Mouse (Mus musculus) heart, postnatal 0 days (tissue): ENCODE measurements at regions not wholly inside any gene's neighbourhood (a gene's known extent, or its start where the extent isn't known, plus 50 kb on each side); places are given as distances from the start of the nearest gene placed in this dataset.

Source experiments
- ATAC-seq: fragments of 200-750 bp; cut with Nextera tagmentation; 2 replicates; pipeline ENCODE4 v1.8.0; 2017; ENCODE audit warnings: low read depth, moderate number of reproducible peaks, moderate library complexity; ENCODE audit not compliant: insufficient read depth
- DNase-seq: peaks from one replicate; pipeline ENCODE4 v3.0.0-alpha.2; 2016; ENCODE audit warnings: low spot score
- H3K27ac ChIP-seq: fragments of 300-500 bp; sonication (generic); 2 replicates; pipeline ENCODE4 v1.5.1; 2014; ENCODE audit warnings: low read depth, mild to moderate bottlenecking
- H3K27me3 ChIP-seq: fragments of 300-500 bp; sonication (generic); 2 replicates; pipeline ENCODE4 v1.6.1; 2014; ENCODE audit warnings: low read length, mixed read lengths; ENCODE audit not compliant: control insufficient read depth, insufficient read depth
- H3K36me3 ChIP-seq: fragments of 300-500 bp; sonication (generic); replicated peaks from 2 replicates; pipeline ENCODE4 v1.6.1; 2014; ENCODE audit warnings: low read length, mixed read lengths; ENCODE audit not compliant: control insufficient read depth, insufficient read depth
- H3K4me1 ChIP-seq: fragments of 300-500 bp; sonication (generic); 2 replicates; pipeline ENCODE4 v1.6.1; 2014; ENCODE audit warnings: antibody characterized with exemption; ENCODE audit not compliant: control insufficient read depth, insufficient read depth
- H3K4me2 ChIP-seq: fragments of 300-500 bp; sonication (generic); 2 replicates; pipeline ENCODE4 v1.6.1; 2014; ENCODE audit warnings: low read depth, mild to moderate bottlenecking, low read length, moderate library complexity
- H3K4me3 ChIP-seq: fragments of 300-500 bp; sonication (generic); 2 replicates; pipeline ENCODE4 v1.5.1; 2014; ENCODE audit warnings: low read depth, low read length
- H3K9ac ChIP-seq: fragments of 300-500 bp; sonication (generic); replicated peaks from 2 replicates; pipeline ENCODE4 v1.6.1; 2014; ENCODE audit warnings: low read depth, low read length, mixed read lengths
- H3K9me3 ChIP-seq: fragments of 300-500 bp; sonication (generic); replicated peaks from 2 replicates; pipeline ENCODE4 v1.6.1; 2016; ENCODE audit warnings: low read length; ENCODE audit not compliant: control insufficient read depth
- CTCF ChIP-seq: IDR thresholded peaks from 2 replicates; pipeline ENCODE4 v1.5.1; 2016; ENCODE audit warnings: antibody characterized with exemption, control low read depth, low read depth
- EP300 ChIP-seq: IDR thresholded peaks from 2 replicates; pipeline ENCODE4 v1.6.1; 2016; ENCODE audit warnings: antibody characterized with exemption, low read depth
- WGBS: fragments of 180-500 bp; shearing (Covaris S2); extraction: QIAGEN DNeasy Blood & Tissue Kit; methylation state at CpG from one replicate; pipeline ENCODE4 v1.1.7; 2014; 5-methylcytosine and 5-hydroxymethylcytosine counted together

GRCm38 (mm10) chr4:125189971-125190370 lies 62.3 kb upstream of the Zc3h12a start:
- H3K9ac ChIP-seq, result no peak overlapping the region
- no peaks in the 10 kb centered on the region for H3K4me1 ChIP-seq
- H3K4me2 ChIP-seq, result no peak overlapping the region
- no peak for TF ChIP-seq CTCF
- no peak for TF ChIP-seq EP300
- DNase-seq (no peak), ATAC-seq (no peak)
- H3K4me3 ChIP-seq, result no peak overlapping the region
- H3K36me3 ChIP-seq, result no peaks in the 10 kb centered on the region
- H3K27ac ChIP-seq, result no peak overlapping the region
- H3K27me3 ChIP-seq, result peaks cover 16% of the 10 kb centered on the region
- H3K9me3 ChIP-seq, result no peaks in the 10 kb centered on the region

GRCm38 (mm10) chr4:125186246-125186645 lies 58.6 kb upstream of the Zc3h12a start:
- 68% methylated on average over 9 of the region's 9 CpGs for WGBS
- ATAC-seq, result no peak
- Histone ChIP-seq H3K4me1 (no peaks in the 10 kb centered on the region), H3K9ac (no peak overlapping the region), H3K4me2 (no peak overlapping the region), H3K27me3 (peaks cover 7% of the 10 kb centered on the region; the same call in 1 of the 2 replicates), H3K9me3 (no peaks in the 10 kb centered on the region), H3K36me3 (no peaks in the 10 kb centered on the region), H3K27ac (no peak overlapping the region), H3K4me3 (no peak overlapping the region)
- no peak for DNase-seq
- TF ChIP-seq EP300 (no peak), CTCF (no peak)

- Histone ChIP-seq H3K36me3 (no peaks in the 10 kb centered on the region), H3K4me2 (no peak overlapping the region), H3K9me3 (no peaks in the 10 kb centered on the region), H3K27ac (no peak overlapping the region), H3K27me3 (0 out of 2 replicates have a peak, but pooled peaks cover 2% of the 10 kb centered on the region), H3K4me3 (no peak overlapping the region), H3K9ac (no peak overlapping the region), H3K4me1 (no peaks in the 10 kb centered on the region)
- ATAC-seq (no peak), DNase-seq (no peak)
- no peak for TF ChIP-seq CTCF
- WGBS, result 72% methylated on average over 5 of the region's 5 CpGs
These were observed 57.4 kb upstream of the Zc3h12a start for GRCm38 (mm10) chr4:125185076-125185475.

- Histone ChIP-seq H3K4me2 (no peak overlapping the region), H3K27ac (no peak overlapping the region), H3K4me3 (no peak overlapping the region), H3K4me1 (no peaks in the 10 kb centered on the region), H3K36me3 (no peaks in the 10 kb centered on the region), H3K9me3 (no peaks in the 10 kb centered on the region), H3K9ac (no peak overlapping the region), H3K27me3 (no peaks in the 10 kb centered on the region)
- 83% methylated on average over 6 of the region's 6 CpGs for WGBS
- no peak for TF ChIP-seq CTCF
- TF ChIP-seq EP300, result no peak
- no peak for ATAC-seq
- DNase-seq, result no peak
These were observed 53.3 kb upstream of the Zc3h12a start for GRCm38 (mm10) chr4:125180947-125181346.

GRCm38 (mm10) chr4:125178552-125178951 lies 50.9 kb upstream of the Zc3h12a start:
- 86% methylated on average over 3 of the region's 3 CpGs for WGBS
- Histone ChIP-seq H3K27ac (no peak overlapping the region), H3K4me1 (no peaks in the 10 kb centered on the region), H3K36me3 (no peaks in the 10 kb centered on the region), H3K4me2 (no peak overlapping the region), H3K9me3 (no peaks in the 10 kb centered on the region), H3K9ac (no peak overlapping the region), H3K27me3 (no peaks in the 10 kb centered on the region), H3K4me3 (no peak overlapping the region)
- DNase-seq (no peak), ATAC-seq (no peak)
- no peak for TF ChIP-seq CTCF
- TF ChIP-seq EP300, result no peak

GRCm38 (mm10) chr4:125177666-125178065 lies 50.0 kb upstream of the Zc3h12a start:
- DNase-seq (no peak), ATAC-seq (no peak)
- Histone ChIP-seq H3K4me2 (no peak overlapping the region), H3K27me3 (no peaks in the 10 kb centered on the region), H3K36me3 (no peaks in the 10 kb centered on the region), H3K4me3 (no peak overlapping the region), H3K27ac (no peak overlapping the region), H3K4me1 (no peaks in the 10 kb centered on the region), H3K9me3 (no peaks in the 10 kb centered on the region), H3K9ac (no peak overlapping the region)
- WGBS, result 55% methylated on average over 6 of the region's 6 CpGs
- no peak for TF ChIP-seq EP300
- no peak for TF ChIP-seq CTCF
